Mouse (Mus musculus) CH12.LX (cell line): Measurements from ENCODE around the gene Ptcd2.

Experiments used
- BHLHE40 ChIP-seq: IDR thresholded peaks from 2 replicates; pipeline ENCODE4 v1.6.1; 2011; ENCODE audit warnings: mild to moderate bottlenecking, low read depth, low read length, improper control_type of control experiment
- CTCF ChIP-seq, 2 experiments: IDR thresholded peaks in 1 of 2; conservative IDR thresholded peaks in 1 of 2; 2 replicates each; pipeline ENCODE4 v1.5.1; 2011 to 2012; ENCODE audit warnings: low read depth in 2 of 2, low read length in 2 of 2, improper control_type of control experiment in 1 of 2, inconsistent platforms in 1 of 2, mild to moderate bottlenecking in 1 of 2, moderate library complexity in 1 of 2
- EP300 ChIP-seq: IDR thresholded peaks from 2 replicates; pipeline ENCODE4 v1.6.1; 2011; ENCODE audit warnings: low read length, improper control_type of control experiment
- MAZ ChIP-seq: IDR thresholded peaks from 2 replicates; pipeline ENCODE4 v1.6.1; 2012; ENCODE audit warnings: low read depth, mild to moderate bottlenecking, inconsistent platforms, low read length, improper control_type of control experiment, moderate library complexity

- TF ChIP-seq MAZ (no peak), EP300 (no peak), CTCF (conservative IDR thresholded peaks at IDR 0.05 in 1 of 2, IDR thresholded peaks at IDR 0.05 in 1 of 2; ENCODE audit: low read depth in 2 of 2, low read length in 2 of 2) (no peak), BHLHE40 (no peak)
These were observed 9.0 kb upstream of the Ptcd2 start for GRCm38 (mm10) chr13:99353490-99353851.
